Mouse (Mus musculus): ENCODE measurements around the gene Zdhhc7.

DNA sequence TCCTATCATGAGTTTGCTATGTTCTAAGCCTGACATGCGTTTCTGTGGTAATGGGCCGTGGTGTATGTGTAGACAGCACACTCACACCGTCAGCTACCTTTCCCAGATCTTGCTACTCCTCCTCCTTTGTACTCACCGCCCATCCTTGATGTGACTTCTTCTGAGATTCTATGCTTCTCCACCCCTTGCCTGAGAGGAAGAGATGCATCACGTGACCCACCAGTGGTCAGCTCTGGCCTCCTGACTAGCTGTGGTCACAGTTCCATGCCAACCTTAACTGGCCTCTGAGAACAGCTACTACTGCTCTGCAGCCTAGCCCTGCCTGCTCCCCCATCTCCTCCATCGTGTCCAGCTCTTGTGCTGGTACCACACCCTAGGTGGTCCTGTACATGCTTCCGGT, 34.4 kb upstream of the Zdhhc7 start:
- no peak for TF ChIP-seq POLR2A (IDR thresholded peaks at IDR 0.05; ENCODE audit: insufficient read depth, low read depth, low read length)
- no peak for TF ChIP-seq CTCF (IDR thresholded peaks at IDR 0.05; ENCODE audit: insufficient read depth, low read depth, low read length)

All from olfactory bulb, adult 2 months (tissue).